Mouse (Mus musculus) Patski (cell line): ENCODE measurements around the gene Gnl2. TPM values are rescaled to one million over a fixed set of nuclear protein-coding genes. Genes with fewer than 3 reads are reported as not detected.

ENCODE experiments used
- ATAC-seq: fragments of 100-300 bp; one replicate; pipeline ENCODE4 v1.8.0; 2021
- CTCF ChIA-PET: fragments of 350-600 bp; sonication (Branson Sonifier 250); formaldehyde crosslinking; loops from one replicate; lab custom pipeline; 2022; ENCODE audit warnings: inconsistent platforms; lab: Charles Lee
- POLR2A ChIA-PET: fragments of 350-600 bp; sonication (Branson Sonifier 250); formaldehyde crosslinking; loops from one replicate; lab custom pipeline; 2022; ENCODE audit warnings: antibody characterized with exemption, inconsistent platforms; lab: Charles Lee
- DNase-seq: peaks from one replicate; pipeline ENCODE4 v3.0.0-alpha.2; 2011; ENCODE audit warnings: low read depth, low spot score
- H3K27me3 ChIP-seq: fragments of 371-371 bp; one replicate; pipeline ENCODE4 v1.5.1; 2021
- CTCF ChIP-seq: fragments of 100-300 bp; IDR thresholded peaks from one replicate; pipeline ENCODE4 v1.5.1; 2021
- in situ Hi-C: fragments of 300-500 bp; cut with MboI; formaldehyde crosslinking; loops from 3 replicates; pipeline ENCODE4 v1.11.1; 2018; ENCODE audit warnings: low pct_unique_long_range_greater_than_20kb, mixed read lengths
- polyA plus RNA-seq: library from polyadenylated mRNA; unstranded; gene quantifications from one replicate; pipeline ENCODE4 v1.2.3, GENCODE M21; 2021

Gnl2 gene
- polyA plus RNA-seq: 41.6 TPM

DNA sequence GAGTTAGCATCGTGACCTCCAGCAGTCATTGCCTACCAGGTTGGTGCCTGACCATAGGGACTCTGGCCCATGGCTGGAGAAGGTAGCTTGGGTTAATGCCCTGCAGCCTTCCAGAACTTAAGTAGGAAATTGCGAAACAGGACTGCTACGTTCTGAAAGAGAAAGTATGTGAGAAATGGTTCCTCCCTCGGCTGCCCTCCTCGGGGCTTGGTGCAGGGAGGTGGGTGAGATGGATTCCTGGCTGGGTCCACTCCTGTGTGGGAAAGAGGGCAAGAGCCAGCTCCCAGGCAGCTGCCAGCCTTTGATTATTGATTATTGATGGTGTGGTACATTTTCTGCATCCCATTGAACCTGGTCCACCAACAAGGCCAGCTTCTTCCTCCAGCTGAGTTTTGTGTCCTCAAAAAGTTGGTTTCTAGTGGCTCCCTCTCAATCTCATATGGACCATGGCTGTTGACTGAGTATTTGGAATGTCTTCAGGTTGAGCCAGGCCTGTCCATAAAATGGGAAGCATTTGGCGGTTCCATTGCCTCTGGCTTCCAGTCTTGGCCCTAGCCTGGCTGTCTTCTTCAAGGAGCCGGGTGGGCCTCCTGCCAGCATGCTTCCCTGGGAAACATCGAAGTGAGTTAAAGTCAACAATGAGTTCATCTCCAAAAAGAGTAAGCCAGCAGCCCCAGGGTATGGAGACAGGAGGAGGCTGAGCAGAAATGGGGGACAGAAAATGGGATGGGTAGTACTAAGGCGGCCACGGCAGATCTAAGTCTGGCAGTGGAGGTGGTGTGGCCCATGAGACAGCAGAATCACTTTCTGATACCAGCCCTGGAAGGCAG, at the start of gene Gnl2:
Gene Gnl2 (plus strand): TSS at position 780 of the 830 bp plus-strand sequence.
- DNase-seq (no peak), ATAC-seq (no peak)
- in situ Hi-C loops: no loop called here
- H3K27me3 ChIP-seq: no peaks in the 10 kb centered on the region
- TF ChIP-seq CTCF: no peak
- ChIA-PET POLR2A (no interaction called here), CTCF (no interaction called here)

DNA sequence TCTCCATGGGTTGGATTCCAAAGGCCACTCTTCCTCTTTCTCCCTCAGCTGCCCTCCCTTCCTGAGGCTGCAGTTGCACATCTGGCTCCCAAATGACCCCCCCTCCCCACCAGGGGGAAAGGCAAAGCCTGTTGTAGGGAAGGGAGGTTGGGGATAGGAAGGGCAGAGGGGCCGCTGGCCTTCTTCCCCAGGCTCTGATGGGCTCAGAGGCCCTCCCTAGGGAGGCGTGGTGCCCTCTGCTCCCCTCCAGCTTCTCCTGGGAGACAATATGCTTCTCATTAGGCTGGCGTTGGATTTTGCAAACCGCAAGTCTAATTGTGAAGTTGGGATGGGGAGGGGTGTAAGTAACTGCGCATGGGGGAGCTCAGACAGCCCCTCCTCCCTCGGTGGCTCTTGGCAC, 47.7 kb upstream of the Gnl2 start:
- H3K27me3 ChIP-seq: peaks cover 16% of the 10 kb centered on the region
- no peak for TF ChIP-seq CTCF
- in situ Hi-C loops: no loop called here
- CTCF ChIA-PET: no interaction called here
- POLR2A ChIA-PET: no interaction called here
- DNase-seq (no peak), ATAC-seq (no peak)

GRCm38 (mm10) chr4:124969219-124969848, 47.1 kb upstream of the Gnl2 start:
- CTCF ChIA-PET: no interaction called here

GRCm38 (mm10) chr4:124970194-124970593, 46.2 kb upstream of the Gnl2 start:
- DNase-seq (no peak), ATAC-seq (no peak)
- in situ Hi-C loops: no loop called here
- peaks cover 12% of the 10 kb centered on the region for H3K27me3 ChIP-seq
- CTCF ChIA-PET: no interaction called here
- POLR2A ChIA-PET: no interaction called here
- TF ChIP-seq CTCF: no peak

More at GRCm38 (mm10) chr4:124969219-124969848, 47.1 kb upstream of the Gnl2 start:
- ATAC-seq (no peak), DNase-seq (no peak)
- TF ChIP-seq CTCF: no peak
- peaks cover 15% of the 10 kb centered on the region for H3K27me3 ChIP-seq
- in situ Hi-C loops: no loop called here
- POLR2A ChIA-PET: no interaction called here

- TF ChIP-seq CTCF: no peak
- ChIA-PET CTCF (no interaction called here), POLR2A (no interaction called here)
- in situ Hi-C loops: no loop called here
- H3K27me3 ChIP-seq: peaks cover 12% of the 10 kb centered on the region
- ATAC-seq (no peak), DNase-seq (no peak)
These were observed 45.7 kb upstream of the Gnl2 start for GRCm38 (mm10) chr4:124970677-124971076.

- no peak for TF ChIP-seq CTCF
- DNase-seq: no peak
- in situ Hi-C loops: no loop called here
These were observed 45.3 kb upstream of the Gnl2 start for GRCm38 (mm10) chr4:124971094-124971493.

DNA sequence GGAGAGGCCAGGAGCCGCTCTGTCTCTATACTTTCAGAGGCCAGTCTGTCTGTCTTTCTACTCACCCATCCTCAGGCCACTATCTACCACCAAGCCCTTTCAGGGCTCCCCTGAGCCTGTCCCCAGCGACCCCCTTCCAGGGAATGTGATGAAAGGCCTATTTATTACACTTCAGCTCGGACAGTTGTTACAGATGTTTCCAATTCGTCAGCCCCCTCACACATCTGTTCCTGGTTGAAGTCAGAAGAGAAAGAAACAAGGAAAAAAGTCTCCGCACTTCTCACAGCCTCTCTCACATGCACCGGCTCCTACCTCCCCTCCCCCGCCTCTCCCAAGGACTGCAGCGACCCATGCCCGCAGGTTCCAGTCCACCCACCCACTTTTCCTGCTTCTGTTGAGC, 44.1 kb upstream of the Gnl2 start:
- POLR2A ChIA-PET: no interaction called here
- in situ Hi-C loops: no loop called here
- DNase-seq (no peak), ATAC-seq (no peak)
- peaks cover 12% of the 10 kb centered on the region for H3K27me3 ChIP-seq
- CTCF ChIA-PET: no interaction called here
- no peak for TF ChIP-seq CTCF

More at GRCm38 (mm10) chr4:124971094-124971493, 45.3 kb upstream of the Gnl2 start:
- ChIA-PET CTCF (no interaction called here), POLR2A (no interaction called here)
- H3K27me3 ChIP-seq: peaks cover 12% of the 10 kb centered on the region
- ATAC-seq: no peak

- peaks cover 15% of the 10 kb centered on the region for H3K27me3 ChIP-seq
- no peak for DNase-seq
- ATAC-seq: no peak
These were observed 43.1 kb upstream of the Gnl2 start for GRCm38 (mm10) chr4:124973296-124973695.

DNA sequence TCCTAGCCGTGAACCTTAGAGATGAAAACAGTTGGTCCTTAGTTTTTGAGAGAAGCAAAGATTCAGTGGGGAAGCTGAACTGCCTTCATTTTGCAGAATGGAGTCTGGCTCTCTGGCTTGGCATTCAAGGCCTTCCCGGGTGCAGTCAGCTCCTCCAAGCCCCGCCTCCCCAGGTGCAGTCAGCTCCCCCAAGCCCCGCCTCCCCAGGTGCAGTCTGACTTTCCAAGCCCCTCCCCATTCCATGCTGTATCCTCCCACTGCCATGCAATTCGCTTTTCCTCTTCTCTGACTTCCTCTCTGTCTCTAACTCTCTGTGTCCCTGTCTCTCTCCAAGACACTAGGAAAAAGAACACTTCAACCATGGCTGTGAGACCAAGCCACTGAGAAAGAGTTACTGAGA, 38.2 kb upstream of the Gnl2 start:
- in situ Hi-C loops: no loop called here
- peaks cover 22% of the 10 kb centered on the region for H3K27me3 ChIP-seq
- DNase-seq (no peak), ATAC-seq (no peak)
- CTCF ChIA-PET: no interaction called here
- POLR2A ChIA-PET: no interaction called here
- no peak for TF ChIP-seq CTCF

More at GRCm38 (mm10) chr4:124973296-124973695, 43.1 kb upstream of the Gnl2 start:
- in situ Hi-C loops: no loop called here
- TF ChIP-seq CTCF: no peak
- CTCF ChIA-PET: no interaction called here
- POLR2A ChIA-PET: interaction anchor here (0.9 kb wide), 1 partner anchor 18 kb away, joined by 4 read pairs; no protein-coding TSS in a partner anchor

DNA sequence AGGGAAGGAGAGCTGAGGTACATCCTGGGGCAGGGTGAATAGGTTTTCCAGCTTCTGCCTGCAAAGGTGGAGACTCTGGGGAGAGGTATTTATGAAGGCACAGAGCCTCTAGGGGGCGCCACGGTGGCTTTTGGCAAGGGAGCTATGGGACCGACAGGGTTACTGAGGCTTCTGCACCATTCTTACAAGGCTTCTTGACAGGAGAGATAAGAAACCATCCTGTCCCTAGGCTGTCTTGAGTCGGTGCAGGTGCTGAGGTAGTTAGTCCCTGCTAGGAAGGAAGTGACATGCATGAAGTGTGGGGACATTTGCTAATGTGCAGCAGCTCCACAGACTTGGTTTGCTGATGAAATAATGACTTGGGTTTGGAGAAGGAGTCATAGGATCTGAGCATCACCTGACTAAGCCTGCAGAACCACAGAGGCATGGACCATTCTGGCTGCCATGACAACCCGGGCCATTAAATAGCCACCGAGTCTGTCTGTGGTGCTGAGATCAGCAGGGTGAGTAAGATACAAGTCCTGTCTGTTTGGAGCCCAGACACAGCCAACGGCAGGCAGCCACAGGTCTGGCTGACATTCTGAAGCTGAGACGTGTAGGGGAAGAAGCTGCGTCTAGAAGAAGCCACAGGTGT, 32.4 kb upstream of the Gnl2 start:
- no peak for TF ChIP-seq CTCF
- H3K27me3 ChIP-seq: peaks cover 49% of the 10 kb centered on the region
- DNase-seq (peak; percentile 59), ATAC-seq (no peak)
- ChIA-PET POLR2A (no interaction called here), CTCF (no interaction called here)
- in situ Hi-C loops: no loop called here
